Mouse (Mus musculus): ENCODE measurements around the gene Bcl9l.

Bcl9l gene

GRCm38 (mm10) chr9:44511935-44512716 lies 29.5 kb downstream of the Bcl9l start:
- DNase-seq (ENCODE audit: low read depth, low spot score), result no peak

GRCm38 (mm10) chr9:44512717-44513003 lies 30.0 kb downstream of the Bcl9l start:
- no peak for DNase-seq (ENCODE audit: low read depth, low spot score)

GRCm38 (mm10) chr9:44513121-44513520 lies 30.5 kb downstream of the Bcl9l start:
- DNase-seq (ENCODE audit: low read depth, low spot score), result no peak

- DNase-seq (ENCODE audit: low read depth, low spot score), result no peak
Observed at GRCm38 (mm10) chr9:44513610-44514009, 31.0 kb downstream of the Bcl9l start.

GRCm38 (mm10) chr9:44514147-44514546 lies 31.5 kb downstream of the Bcl9l start:
- DNase-seq (ENCODE audit: low read depth, low spot score), result no peak

GRCm38 (mm10) chr9:44515131-44515751 lies 32.6 kb downstream of the Bcl9l start:
- no peak for DNase-seq (ENCODE audit: low read depth, low spot score)

GRCm38 (mm10) chr9:44515891-44516290 lies 33.3 kb downstream of the Bcl9l start:
- DNase-seq (ENCODE audit: low read depth, low spot score), result no peak

GRCm38 (mm10) chr9:44517368-44517767 lies 34.7 kb downstream of the Bcl9l start:
- DNase-seq (ENCODE audit: low read depth, low spot score), result no peak

- no peak for DNase-seq (ENCODE audit: low read depth, low spot score)
Observed at GRCm38 (mm10) chr9:44518068-44518467, 35.4 kb downstream of the Bcl9l start.

- DNase-seq (ENCODE audit: low read depth, low spot score), result no peak
Observed at GRCm38 (mm10) chr9:44521927-44522326, 39.3 kb downstream of the Bcl9l start.

GRCm38 (mm10) chr9:44523686-44524085 lies 41.1 kb downstream of the Bcl9l start:
- DNase-seq (ENCODE audit: low read depth, low spot score), result no peak

GRCm38 (mm10) chr9:44524235-44524826 lies 41.7 kb downstream of the Bcl9l start:
- no peak for DNase-seq (ENCODE audit: low read depth, low spot score)

- no peak for DNase-seq (ENCODE audit: low read depth, low spot score)
Observed at GRCm38 (mm10) chr9:44525001-44525400, 42.4 kb downstream of the Bcl9l start.

GRCm38 (mm10) chr9:44525589-44525988 lies 43.0 kb downstream of the Bcl9l start:
- DNase-seq (ENCODE audit: low read depth, low spot score), result no peak

- no peak for DNase-seq (ENCODE audit: low read depth, low spot score)
Observed at GRCm38 (mm10) chr9:44526337-44527112, 43.9 kb downstream of the Bcl9l start.

- no peak for DNase-seq (ENCODE audit: low read depth, low spot score)
Observed at GRCm38 (mm10) chr9:44528340-44528739, 45.7 kb downstream of the Bcl9l start.

- no peak for DNase-seq (ENCODE audit: low read depth, low spot score)
Observed at GRCm38 (mm10) chr9:44532991-44533580, 50.5 kb downstream of the Bcl9l start.

GRCm38 (mm10) chr9:44537625-44538301 lies 55.1 kb downstream of the Bcl9l start:
- DNase-seq (ENCODE audit: low read depth, low spot score), result no peak

- DNase-seq (ENCODE audit: low read depth, low spot score), result no peak
Observed at GRCm38 (mm10) chr9:44539816-44540421, 57.3 kb downstream of the Bcl9l start.

- no peak for DNase-seq (ENCODE audit: low read depth, low spot score)
Observed at GRCm38 (mm10) chr9:44540676-44541075, 58.1 kb downstream of the Bcl9l start.

- no peak for DNase-seq (ENCODE audit: low read depth, low spot score)
Observed at GRCm38 (mm10) chr9:44542364-44542763, 59.7 kb downstream of the Bcl9l start.
